7 mouse cellular contexts compared by ENCODE assay signal in the genomic region with DNA sequence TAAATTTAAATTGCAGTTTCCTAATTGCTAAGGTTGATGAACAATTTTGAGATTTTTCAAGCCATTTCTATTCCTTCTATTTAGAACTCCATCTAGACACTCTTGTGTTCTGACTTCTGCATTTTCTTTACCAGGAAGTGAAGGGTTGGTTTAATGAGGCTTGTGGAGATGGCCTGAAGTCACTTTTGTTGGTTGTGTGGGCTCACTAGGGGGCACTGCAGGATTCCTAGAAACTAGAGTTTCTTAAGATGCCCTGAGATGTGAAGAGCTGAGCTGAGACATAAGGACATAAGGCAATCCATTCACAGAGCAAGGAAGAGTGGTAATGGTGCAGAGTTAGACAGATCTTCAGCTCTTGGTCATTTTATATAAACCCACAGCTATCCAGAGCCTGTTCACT.
A peak's percentile ranks its signal among the peaks of the same experiment; 100 is the strongest.
DNase-seq lines count a peak whose midpoint lies in the region; TF ChIP-seq lines count a peak whose summit lies in the region.
"Not testable (repeated sequence)": the region's sequence is repeated elsewhere in the genome, so short reads cannot be mapped to it uniquely, and the experiment has no call there.

No protein-coding gene starts in this region.

- H3K27me3 ChIP-seq in E14TG2a.4 (ENCODE audit: insufficient read depth, low read length) = not testable (repeated sequence)

- H3K27ac ChIP-seq in layer of hippocampus, adult 2 months = not testable (repeated sequence)

- H3K9me3 ChIP-seq in E14TG2a.4 (ENCODE audit: low read length) = not testable (repeated sequence)

- not testable (repeated sequence) for H3K36me3 ChIP-seq in E14TG2a.4 (ENCODE audit: insufficient read depth, low read length)

- 0 out of 2 replicates have a peak, but pooled peaks have one; percentile 16 for TF ChIP-seq CTCF in E14TG2a.4 (conservative IDR thresholded peaks at IDR 0.05; ENCODE audit: low read length)
- TF ChIP-seq CTCF in layer of hippocampus, adult 2 months (conservative IDR thresholded peaks at IDR 0.05) = peak; percentile 19; the same call in 1 of the 2 replicates

- not testable (repeated sequence) for H3K4me3 ChIP-seq in E14TG2a.4 (replicated peaks; ENCODE audit: low read length); layer of hippocampus, adult 2 months

- not testable (repeated sequence) for H3K4me1 ChIP-seq in E14TG2a.4 (replicated peaks; ENCODE audit: low read depth, low read length)

- DNase-seq in 416B (ENCODE audit: low read depth) = peak; percentile 33
- DNase-seq in T-cell, adult 2 months (ENCODE audit: low spot score) = peak; percentile 25
- DNase-seq in c-Kit-positive CD71-positive TER-119-positive erythroid progenitor cells, embryonic 14.5 days (ENCODE audit: low spot score) = peak; percentile 7
- DNase-seq in layer of hippocampus, adult 2 months (ENCODE audit: low spot score in 2 of 2) = not testable (repeated sequence)
- DNase-seq in right cerebral cortex, postnatal 4 days = peak; percentile 2
- peak; percentile 60 for DNase-seq in thymus, postnatal 25 days
